Mouse (Mus musculus) thymus, adult 2 months (tissue): ENCODE results near the gene Upk3bl. TPM values are rescaled to one million over a fixed set of nuclear protein-coding genes. Genes with fewer than 3 reads are reported as not detected.

Source experiments
- DNase-seq: peaks from one replicate; pipeline ENCODE4 v3.0.0; 2021
- H3K27ac ChIP-seq: fragments of 200-500 bp; 2 replicates; pipeline ENCODE4 v1.5.1; 2012; ENCODE audit warnings: low read length, control low read depth; ENCODE audit not compliant: control insufficient read depth, insufficient read depth
- H3K27me3 ChIP-seq: fragments of 200-500 bp; 2 replicates; pipeline ENCODE4 v1.6.1; 2012; ENCODE audit warnings: mild to moderate bottlenecking, low read length, moderate library complexity, mixed read lengths; ENCODE audit not compliant: control insufficient read depth, insufficient read depth
- H3K36me3 ChIP-seq: fragments of 200-500 bp; 2 replicates; pipeline ENCODE4 v1.6.1; 2012; ENCODE audit warnings: mild to moderate bottlenecking, low read length, moderate library complexity; ENCODE audit not compliant: control insufficient read depth, insufficient read depth
- H3K4me1 ChIP-seq: fragments of 200-500 bp; replicated peaks from 2 replicates; pipeline ENCODE4 v1.6.1; 2012; ENCODE audit warnings: low read length; ENCODE audit not compliant: control insufficient read depth, insufficient read depth
- H3K4me3 ChIP-seq: fragments of 200-500 bp; 2 replicates; pipeline ENCODE4 v1.5.1; 2012; ENCODE audit warnings: mild to moderate bottlenecking, low read length, control low read depth, moderate library complexity; ENCODE audit not compliant: control insufficient read depth, insufficient read depth
- CTCF ChIP-seq: fragments of 200-500 bp; IDR thresholded peaks from 2 replicates; pipeline ENCODE4 v1.5.1; 2012; ENCODE audit warnings: mild to moderate bottlenecking, control low read depth, low read length, moderate library complexity, borderline replicate concordance; ENCODE audit not compliant: control insufficient read depth, poor library complexity, insufficient read depth; ENCODE audit errors: extremely low read depth
- POLR2A ChIP-seq: fragments of 200-500 bp; IDR thresholded peaks from 2 replicates; pipeline ENCODE4 v1.6.1; 2012; ENCODE audit warnings: mild to moderate bottlenecking, low read length, control low read depth, moderate library complexity; ENCODE audit not compliant: control insufficient read depth, poor library complexity, insufficient read depth; ENCODE audit errors: extremely low read depth
- WGBS: fragments of 180-500 bp; shearing (Covaris S2); methylation state at CpG from one replicate; pipeline ENCODE4 v1.1.7; 2018; 5-methylcytosine and 5-hydroxymethylcytosine counted together
- polyA plus RNA-seq: library from polyadenylated mRNA; depleted of rRNA; stranded (reverse); fragments of >200 nt; gene quantifications from 2 replicates; pipeline ENCODE4 v1.2.3, GENCODE M21; 2012; rRNA removed

Upk3bl gene
- 0.64 and 1.3 TPM in 2 replicates for polyA plus RNA-seq

DNA sequence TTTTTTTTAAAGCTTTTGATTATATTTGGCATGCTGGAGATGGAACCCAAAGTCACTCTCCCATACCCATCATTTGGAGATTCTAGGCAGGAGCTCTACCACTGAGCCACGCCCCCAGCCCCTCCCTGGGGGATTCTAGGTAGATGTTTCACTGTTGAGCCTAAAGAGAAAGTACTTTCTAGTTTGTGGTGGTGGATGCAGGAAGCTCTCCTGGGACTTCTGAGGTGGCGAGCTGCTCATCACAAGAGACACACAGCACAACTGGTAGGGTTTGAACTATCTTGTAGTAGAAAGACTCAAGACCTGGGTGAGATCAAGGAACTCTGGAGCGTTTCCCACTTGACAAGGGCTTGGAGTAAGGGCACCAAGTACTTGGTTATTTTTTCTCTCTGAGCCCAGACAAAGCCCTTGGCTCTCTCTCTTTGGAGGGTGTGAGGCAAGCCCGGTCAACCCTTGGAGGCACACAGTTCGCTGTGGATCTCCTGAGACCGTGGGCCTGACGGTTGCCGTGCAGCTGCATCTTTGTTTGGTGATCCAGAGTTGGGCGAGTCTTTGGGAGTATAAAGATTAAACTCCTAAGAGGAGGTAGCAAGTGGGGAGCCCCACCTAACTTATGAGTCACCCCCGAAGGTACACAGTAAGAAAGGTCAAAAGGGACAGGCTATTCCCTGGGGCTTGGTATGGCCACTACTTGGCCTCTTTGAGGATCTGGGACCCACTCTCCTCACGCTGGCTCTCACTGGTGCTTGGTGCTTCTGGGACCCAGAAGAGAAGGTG lies at the start of gene Upk3bl:
Gene Upk3bl (plus strand): TSS at position 192 of the 777 bp plus-strand sequence.
- TF ChIP-seq CTCF (no peak), POLR2A (no peak)
- Histone ChIP-seq H3K4me1 (0 out of 2 replicates have a peak, but pooled peaks cover 3% of the 10 kb centered on the region), H3K27me3 (no peaks in the 10 kb centered on the region), H3K27ac (no peak within 1 kb of the TSS), H3K36me3 (no peaks in the 10 kb centered on the region), H3K4me3 (no peak within 1 kb of the TSS)
- 79% methylated on average over 11 of the region's 11 CpGs for WGBS
- DNase-seq, result no peak

DNA sequence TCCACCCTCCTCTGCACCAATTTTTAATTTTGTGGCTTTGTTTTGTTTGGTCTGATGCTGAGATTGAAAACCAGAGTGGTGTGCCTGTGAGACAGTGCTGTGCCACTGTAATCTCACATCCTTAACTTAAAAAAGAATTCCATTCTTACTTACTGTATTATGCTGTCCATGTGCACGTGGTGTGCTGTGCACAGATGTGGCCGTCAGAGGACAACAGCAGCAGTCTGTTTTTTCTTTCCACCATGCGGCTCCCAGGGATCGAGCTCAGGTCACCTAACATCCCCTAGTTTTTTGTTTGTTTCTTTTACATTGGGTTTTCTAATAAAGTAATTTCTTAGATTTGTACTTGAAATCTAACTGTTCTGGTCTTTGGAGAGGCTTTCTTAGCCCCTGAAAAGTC lies 49.8 kb upstream of the Upk3bl start:
- peaks cover 26% of the 10 kb centered on the region for H3K4me1 ChIP-seq
- 86% methylated on average over 4 of the region's 4 CpGs for WGBS
- DNase-seq, result no peak

DNA sequence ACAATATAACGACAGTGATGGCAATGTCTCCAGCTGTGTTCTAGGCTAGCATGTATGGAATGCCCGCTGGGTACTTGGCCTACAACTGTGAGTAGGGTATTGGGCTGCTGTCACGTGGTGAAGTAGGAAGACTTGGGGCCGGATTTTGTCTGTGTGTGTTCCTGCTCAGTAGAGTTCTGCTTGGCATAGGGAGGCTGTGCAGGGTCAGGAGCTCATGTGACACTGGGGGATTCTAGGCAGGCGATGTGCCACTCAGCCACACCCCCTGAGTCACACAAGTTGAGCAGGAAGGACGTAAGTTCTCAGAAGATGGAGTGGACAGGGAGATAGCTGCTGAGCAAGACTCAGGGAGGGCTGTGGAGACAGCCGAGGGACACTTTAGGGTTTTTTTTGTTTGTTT lies 46.5 kb upstream of the Upk3bl start:
- Histone ChIP-seq H3K4me1 (peaks cover 12% of the 10 kb centered on the region), H3K36me3 (peaks cover 24% of the 10 kb centered on the region), H3K4me3 (no peak overlapping the region), H3K27me3 (no peaks in the 10 kb centered on the region), H3K27ac (no peak overlapping the region)
- 89% methylated on average over 7 of the region's 7 CpGs for WGBS
- DNase-seq, result no peak
- TF ChIP-seq POLR2A (no peak), CTCF (no peak)

More for the DNA sequence above, 49.8 kb upstream of the Upk3bl start:
- no peak overlapping the region for H3K27ac ChIP-seq
- H3K4me3 ChIP-seq, result no peak overlapping the region
- no peaks in the 10 kb centered on the region; the same call in 1 of the 2 replicates for H3K36me3 ChIP-seq
- no peaks in the 10 kb centered on the region for H3K27me3 ChIP-seq
- TF ChIP-seq CTCF (no peak), POLR2A (no peak)

GRCm38 (mm10) chr5:136014877-136015276 lies 39.4 kb upstream of the Upk3bl start:
- Histone ChIP-seq H3K4me3 (no peak overlapping the region), H3K36me3 (peaks cover 24% of the 10 kb centered on the region), H3K27ac (no peak overlapping the region), H3K4me1 (peaks cover 22% of the 10 kb centered on the region), H3K27me3 (no peaks in the 10 kb centered on the region)
- WGBS, result 95% methylated on average over 10 of the region's 10 CpGs
- TF ChIP-seq CTCF (no peak), POLR2A (no peak)
- DNase-seq, result no peak

DNA sequence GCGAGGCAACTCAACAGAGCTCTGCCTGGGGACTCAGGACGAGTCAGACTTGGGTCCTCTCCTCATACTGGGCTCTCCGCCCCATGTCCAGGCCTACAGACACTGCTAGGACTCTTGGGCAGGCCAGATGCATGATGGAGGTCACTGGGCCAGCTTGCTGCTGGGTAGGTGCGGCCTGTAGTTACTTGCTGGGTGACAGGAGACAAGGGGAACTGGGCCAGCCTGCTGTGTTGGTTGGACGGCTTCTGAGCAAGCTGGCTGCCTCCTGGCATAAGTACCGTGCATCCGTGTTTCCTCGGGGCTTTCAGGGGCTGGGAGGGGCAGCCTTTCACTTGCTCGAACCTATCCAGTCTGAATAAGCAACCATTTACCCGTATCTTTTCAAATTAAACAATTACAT lies 38.7 kb upstream of the Upk3bl start:
- H3K4me1 ChIP-seq, result peaks cover 25% of the 10 kb centered on the region
- 95% methylated on average over 10 of the region's 10 CpGs for WGBS
- H3K27ac ChIP-seq, result no peak overlapping the region
- H3K36me3 ChIP-seq, result peaks cover 17% of the 10 kb centered on the region
- no peaks in the 10 kb centered on the region for H3K27me3 ChIP-seq
- DNase-seq, result no peak
- H3K4me3 ChIP-seq, result no peak overlapping the region
- no peak for TF ChIP-seq POLR2A

GRCm38 (mm10) chr5:136016014-136016876 lies 38.0 kb upstream of the Upk3bl start:
- peaks cover 25% of the 10 kb centered on the region for H3K4me1 ChIP-seq
- no peak for TF ChIP-seq CTCF
- no peak for TF ChIP-seq POLR2A
- no peak for DNase-seq

More at GRCm38 (mm10) chr5:136016014-136016876, 38.0 kb upstream of the Upk3bl start:
- Histone ChIP-seq H3K4me3 (no peak overlapping the region), H3K27me3 (no peaks in the 10 kb centered on the region), H3K36me3 (peaks cover 11% of the 10 kb centered on the region), H3K27ac (no peak overlapping the region)
- 89% methylated on average over 10 of the region's 10 CpGs for WGBS
